Mouse (Mus musculus) testis, adult 2 months (tissue): ENCODE measurements at regions not wholly inside any gene's neighbourhood (a gene's known extent, or its start where the extent isn't known, plus 50 kb on each side); places are given as distances from the start of the nearest gene placed in this dataset.

Experiments used
- CTCF ChIP-seq: fragments of 200-500 bp; IDR thresholded peaks from 2 replicates; pipeline ENCODE4 v1.5.1; 2012; ENCODE audit warnings: low read depth, mild to moderate bottlenecking, inconsistent platforms, low read length, moderate library complexity; ENCODE audit not compliant: control insufficient read depth, insufficient read depth, insufficient replicate concordance
- POLR2A ChIP-seq: fragments of 200-500 bp; IDR thresholded peaks from 2 replicates; pipeline ENCODE4 v1.6.1; 2012; ENCODE audit warnings: low read depth, mild to moderate bottlenecking, inconsistent platforms, low read length, moderate library complexity; ENCODE audit not compliant: control insufficient read depth

DNA sequence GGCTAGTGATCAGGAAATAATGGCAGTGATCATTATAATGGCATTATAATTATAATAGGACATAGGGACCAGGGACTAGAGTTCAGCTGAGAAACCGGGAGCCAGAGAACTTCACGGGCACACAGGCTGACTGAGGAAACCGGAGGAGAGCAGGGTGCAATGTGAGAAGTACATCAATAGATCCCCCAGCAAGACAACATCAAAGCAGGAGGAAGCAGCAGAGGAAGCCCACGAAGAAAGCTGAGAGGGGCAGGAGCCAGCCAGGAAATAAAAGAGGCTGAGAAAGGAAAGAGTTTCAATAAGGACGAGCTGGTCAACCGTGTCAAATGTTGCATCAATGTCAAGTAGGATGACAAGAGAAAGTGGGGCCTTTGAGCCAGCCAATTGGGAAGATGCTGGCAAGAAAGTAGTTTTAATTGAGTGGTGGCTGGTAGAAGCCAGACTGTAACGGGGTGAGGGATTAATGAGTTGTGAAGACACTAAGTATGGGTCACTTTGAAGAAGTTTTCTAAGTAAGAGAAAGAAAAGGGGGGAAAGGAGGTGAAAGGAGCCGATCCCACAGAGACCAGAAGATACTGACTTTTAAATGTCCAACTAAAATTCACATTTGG is 66.0 kb upstream of the Cited2 start:
- TF ChIP-seq CTCF, result no peak
- no peak for TF ChIP-seq POLR2A
